Mouse (Mus musculus) heart, embryonic 10.5 days (tissue): Measurements from ENCODE around the gene Lingo3. TPM values are rescaled to one million over a fixed set of nuclear protein-coding genes. Genes with fewer than 3 reads are reported as not detected.
"Not testable (repeated sequence)": the region's sequence is repeated elsewhere in the genome, so short reads cannot be mapped to it uniquely, and the experiment has no call there.

Experiments used
- DNase-seq: peaks from one replicate; pipeline ENCODE4 v3.0.0-alpha.2; 2017; ENCODE audit warnings: low spot score
- H3K27ac ChIP-seq: fragments of 300-500 bp; sonication (generic); 2 replicates; pipeline ENCODE4 v1.5.1; 2016; ENCODE audit warnings: mild to moderate bottlenecking
- H3K27me3 ChIP-seq: fragments of 300-500 bp; sonication (generic); 2 replicates; pipeline ENCODE4 v1.6.1; 2016; ENCODE audit warnings: mild to moderate bottlenecking; ENCODE audit not compliant: poor library complexity, insufficient read depth, severe bottlenecking
- H3K36me3 ChIP-seq: fragments of 300-500 bp; sonication (generic); 2 replicates; pipeline ENCODE4 v1.6.1; 2016; ENCODE audit warnings: mild to moderate bottlenecking, moderate library complexity
- H3K4me1 ChIP-seq: fragments of 300-500 bp; sonication (generic); 2 replicates; pipeline ENCODE4 v1.6.1; 2016; ENCODE audit warnings: mild to moderate bottlenecking
- H3K4me3 ChIP-seq: fragments of 300-500 bp; sonication (generic); 2 replicates; pipeline ENCODE4 v1.5.1; 2016; ENCODE audit warnings: mild to moderate bottlenecking, moderate library complexity
- H3K9me3 ChIP-seq: fragments of 300-500 bp; sonication (generic); 2 replicates; pipeline ENCODE4 v1.6.1; 2016; ENCODE audit warnings: mild to moderate bottlenecking, moderate library complexity
- WGBS: fragments of 180-500 bp; shearing (Covaris S2); methylation state at CpG from one replicate; pipeline ENCODE4 v1.1.7; 2016; 5-methylcytosine and 5-hydroxymethylcytosine counted together
- polyA plus RNA-seq: library from polyadenylated mRNA; unstranded; fragments of >200 nt; fragmentation: Nextera tagmentation; extraction: Ambion mirVana; gene quantifications from 2 replicates; pipeline ENCODE4 v1.2.1, GENCODE M21; 2016

The Lingo3 gene
- polyA plus RNA-seq, 1 experiment from 2014 or later: 0.14 TPM

DNA sequence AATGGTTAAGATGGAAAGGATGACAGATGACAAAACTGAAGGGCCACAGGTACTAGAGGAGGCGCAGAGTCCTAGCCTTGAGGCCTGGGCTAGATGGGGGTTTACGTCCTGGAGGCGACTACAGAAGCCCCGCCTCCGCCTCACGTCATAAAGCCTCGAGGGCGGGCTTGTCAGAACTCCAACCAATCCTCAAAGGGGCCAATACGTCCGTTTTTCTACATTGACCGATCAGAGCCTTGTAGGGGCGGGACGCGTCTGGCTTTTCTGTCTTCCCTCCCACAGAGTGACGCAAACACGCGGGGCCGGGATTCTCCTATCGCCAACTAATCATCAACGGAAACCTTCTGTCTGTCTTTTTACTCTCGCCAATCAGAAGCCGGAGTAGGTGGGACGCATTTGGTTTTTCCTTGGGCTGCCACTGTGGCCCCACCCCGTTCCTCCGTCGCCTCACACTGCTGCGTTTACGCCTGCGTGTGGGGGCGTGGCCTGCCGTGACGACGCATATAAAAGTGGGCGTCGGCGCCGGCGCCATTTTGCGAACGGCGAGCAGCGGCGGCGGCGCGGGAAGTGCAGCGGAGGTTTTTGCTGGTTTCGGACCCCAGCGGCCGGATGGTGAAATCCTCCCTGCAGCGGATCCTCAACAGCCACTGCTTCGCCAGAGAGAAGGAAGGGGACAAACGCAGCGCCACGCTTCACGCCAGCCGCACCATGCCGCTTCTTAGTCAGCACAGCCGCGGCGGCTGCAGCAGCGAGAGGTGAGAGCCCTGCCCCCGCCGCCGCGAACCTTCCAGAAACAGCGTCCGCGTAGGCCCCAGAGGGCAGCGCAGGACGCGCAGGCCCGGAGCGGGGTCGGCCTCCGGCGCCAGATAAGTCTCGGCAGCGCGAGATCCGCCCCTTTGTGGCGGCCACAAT lies 17.4 kb downstream of the Lingo3 start, which contains the start of gene Oaz1:
Oaz1 (plus strand) TSS at position 506 of the 912 bp plus-strand sequence.
- peak; percentile 100 for DNase-seq
- Histone ChIP-seq H3K27me3 (no peaks in the 10 kb centered on the region), H3K4me1 (peaks cover 36% of the 10 kb centered on the region), H3K9me3 (no peaks in the 10 kb centered on the region), H3K27ac (peak within 1 kb of the TSS; percentile 97), H3K36me3 (peaks cover 29% of the 10 kb centered on the region), H3K4me3 (peak within 1 kb of the TSS; percentile 85)
- under 1% methylated on average over 78 of the region's 82 CpGs for WGBS

DNA sequence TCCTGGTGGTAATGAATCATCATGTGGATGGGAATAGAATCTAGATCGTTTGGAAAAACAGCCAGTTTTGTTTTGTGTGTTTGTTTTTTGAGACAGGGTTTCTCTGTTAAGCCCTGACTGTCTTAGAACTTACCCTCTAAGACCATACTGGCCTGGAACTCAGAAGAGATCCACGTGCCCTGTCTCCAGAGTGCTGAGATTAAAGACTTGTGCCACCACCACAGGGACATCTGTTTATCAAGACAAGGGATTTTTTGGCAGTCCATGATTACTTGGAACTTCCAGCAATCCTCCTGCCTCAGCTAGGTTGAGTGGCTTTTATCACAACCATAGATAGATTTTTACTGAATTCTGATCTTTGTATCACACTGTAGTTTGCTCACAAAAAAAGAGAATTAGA lies 19.0 kb downstream of the Lingo3 start:
- Histone ChIP-seq H3K36me3 (peaks cover 18% of the 10 kb centered on the region), H3K9me3 (no peaks in the 10 kb centered on the region), H3K4me1 (peaks cover 20% of the 10 kb centered on the region), H3K4me3 (no peak overlapping the region), H3K27me3 (no peaks in the 10 kb centered on the region), H3K27ac (no peak overlapping the region)
- no peak for DNase-seq
- 83% methylated on average over 2 of the region's 2 CpGs for WGBS

DNA sequence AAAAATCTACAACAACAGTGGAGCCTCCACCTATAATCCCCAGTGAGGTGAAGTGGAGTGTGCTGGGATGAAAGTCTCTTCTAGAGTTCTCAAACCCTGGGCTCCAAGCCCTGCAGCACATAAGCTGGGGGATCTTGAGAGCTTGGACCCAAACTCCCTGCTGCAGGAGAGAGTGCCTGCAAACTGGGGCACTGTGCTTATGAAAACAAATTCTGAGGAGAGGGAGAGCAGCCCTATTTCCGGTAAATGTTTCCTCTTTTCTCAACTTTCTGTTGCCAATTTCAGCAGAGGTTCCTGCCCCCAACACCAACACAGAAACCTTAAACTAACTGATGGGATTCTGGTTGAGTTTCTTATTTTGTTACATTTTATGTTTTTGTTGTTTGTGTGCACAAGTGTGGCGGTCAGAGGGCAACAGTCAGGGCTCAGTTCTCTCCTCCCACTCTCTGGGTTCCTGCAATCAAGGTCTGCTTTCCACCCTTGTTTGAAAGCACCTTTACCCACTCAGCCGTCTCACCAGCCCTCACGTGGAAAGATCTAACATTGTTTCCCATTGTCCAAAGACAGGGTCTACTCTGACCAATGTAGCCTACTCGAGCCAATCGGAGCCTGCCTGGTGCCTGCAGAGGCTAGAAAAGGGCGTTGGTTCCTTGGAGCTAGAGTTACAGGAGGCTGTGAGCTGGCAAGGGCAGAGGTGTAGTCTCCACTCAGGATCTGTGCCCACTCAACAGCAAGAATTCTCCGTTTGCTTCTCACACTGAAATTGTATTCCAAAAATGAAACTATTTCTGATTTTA lies 19.8 kb downstream of the Lingo3 start:
- no peaks in the 10 kb centered on the region for H3K9me3 ChIP-seq
- no peaks in the 10 kb centered on the region for H3K27me3 ChIP-seq
- H3K4me1 ChIP-seq: peaks cover 18% of the 10 kb centered on the region
- 57% methylated on average over 8 of the region's 8 CpGs for WGBS
- peaks cover 11% of the 10 kb centered on the region for H3K36me3 ChIP-seq
- H3K4me3 ChIP-seq: no peak overlapping the region
- peak overlapping the region; percentile 43; the same call in 1 of the 2 replicates for H3K27ac ChIP-seq
- no peak for DNase-seq

DNA sequence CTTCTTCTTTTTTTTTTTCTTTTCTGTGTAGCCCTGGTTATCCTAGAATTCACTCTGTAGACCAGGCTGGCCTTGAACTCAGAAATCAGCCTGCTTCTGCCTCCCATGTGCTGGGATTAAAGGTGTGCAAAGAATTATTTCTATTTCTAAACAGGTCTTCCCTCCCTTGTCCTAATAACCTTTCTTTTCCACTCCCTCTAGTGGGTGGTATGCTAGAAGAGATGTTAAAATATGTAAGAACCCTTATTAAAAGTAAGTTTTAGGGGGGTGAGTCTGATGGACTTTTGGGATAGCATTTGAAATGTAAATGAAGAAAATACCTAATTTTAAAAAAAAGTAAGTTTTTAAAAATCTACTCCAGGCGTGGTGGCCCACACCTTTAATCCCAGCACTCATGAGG lies 20.5 kb downstream of the Lingo3 start:
- H3K27me3 ChIP-seq: no peaks in the 10 kb centered on the region
- no peaks in the 10 kb centered on the region for H3K9me3 ChIP-seq
- H3K4me1 ChIP-seq: peaks cover 17% of the 10 kb centered on the region
- peaks cover 5% of the 10 kb centered on the region for H3K36me3 ChIP-seq
- no peak overlapping the region for H3K27ac ChIP-seq
- 76% methylated on average over 1 of the region's 1 CpGs for WGBS
- no peak overlapping the region for H3K4me3 ChIP-seq
- DNase-seq: no peak

DNA sequence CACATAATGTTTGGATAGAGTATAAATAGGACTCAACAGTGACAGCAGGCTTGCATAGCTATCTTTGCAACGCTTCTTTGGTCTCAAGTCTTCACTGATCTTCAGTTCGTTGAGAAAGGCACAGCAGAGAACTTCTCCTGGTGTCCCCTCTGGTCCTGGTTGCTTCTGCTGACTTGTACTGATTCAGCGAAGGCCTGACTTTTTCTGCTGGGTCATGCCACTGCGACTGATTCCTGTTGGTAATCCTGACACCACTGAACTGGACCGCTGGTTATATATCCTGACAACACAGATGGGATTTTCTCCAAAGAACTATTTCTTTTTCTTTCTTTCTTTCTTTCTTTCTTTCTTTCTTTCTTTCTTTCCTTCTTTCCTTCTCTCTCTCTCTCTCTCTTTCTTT lies 21.3 kb downstream of the Lingo3 start:
- Histone ChIP-seq H3K27me3 (no peaks in the 10 kb centered on the region), H3K4me1 (peaks cover 9% of the 10 kb centered on the region), H3K36me3 (no peaks in the 10 kb centered on the region), H3K27ac (no peak overlapping the region), H3K4me3 (no peak overlapping the region), H3K9me3 (no peaks in the 10 kb centered on the region)
- 81% methylated on average over 5 of the region's 5 CpGs for WGBS
- DNase-seq: no peak

DNA sequence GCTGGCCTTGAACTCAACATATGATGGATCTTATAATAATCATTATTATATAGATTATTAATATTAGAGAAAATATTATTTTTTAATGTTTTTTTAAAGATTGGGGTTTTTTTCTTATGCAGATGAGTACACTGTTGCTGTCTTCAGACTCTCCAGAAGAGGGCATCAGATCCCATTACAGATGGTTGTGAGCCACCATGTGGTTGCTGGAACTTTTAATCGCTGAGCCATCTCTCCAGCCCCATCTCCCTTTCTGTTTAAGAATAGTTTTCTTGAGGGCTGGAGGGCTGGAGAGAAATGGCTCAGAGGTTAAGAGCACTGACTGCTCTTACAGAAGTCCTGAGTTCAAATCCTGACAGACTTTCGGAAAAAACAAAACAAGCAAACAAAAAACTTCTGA lies 21.8 kb downstream of the Lingo3 start:
- WGBS: 36% methylated on average over 2 of the region's 2 CpGs
- H3K9me3 ChIP-seq: no peaks in the 10 kb centered on the region
- H3K27ac ChIP-seq: no peak overlapping the region
- no peak overlapping the region for H3K4me3 ChIP-seq
- no peak for DNase-seq
- no peaks in the 10 kb centered on the region for H3K36me3 ChIP-seq
- H3K4me1 ChIP-seq: peaks cover 9% of the 10 kb centered on the region; the same call in 1 of the 2 replicates
- no peaks in the 10 kb centered on the region for H3K27me3 ChIP-seq

DNA sequence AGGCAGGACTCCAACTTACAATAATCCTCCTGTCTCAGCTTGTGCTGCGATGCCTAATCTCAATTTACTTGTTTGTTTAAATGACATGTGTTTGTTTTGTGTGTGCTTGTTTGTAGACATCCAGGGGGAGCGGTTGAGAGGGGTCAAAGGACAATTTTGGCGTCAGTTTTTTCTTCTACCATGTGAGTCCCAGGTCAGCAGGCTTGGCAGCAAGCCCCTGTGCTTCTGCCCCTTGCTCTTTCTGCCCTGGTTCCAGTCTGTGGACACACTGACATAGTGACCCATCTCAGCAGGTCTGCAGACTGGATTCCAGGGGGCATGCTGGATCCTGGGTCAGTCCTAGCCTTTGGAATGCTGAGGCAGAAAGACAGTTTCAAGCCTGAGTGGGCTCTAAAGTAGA lies 24.4 kb downstream of the Lingo3 start:
- Histone ChIP-seq H3K27ac (no peak overlapping the region), H3K27me3 (no peaks in the 10 kb centered on the region), H3K4me1 (peaks cover 9% of the 10 kb centered on the region; the same call in 1 of the 2 replicates), H3K4me3 (no peak overlapping the region), H3K9me3 (no peaks in the 10 kb centered on the region), H3K36me3 (no peaks in the 10 kb centered on the region)
- DNase-seq: no peak
- WGBS: 55% methylated on average over 3 of the region's 3 CpGs

DNA sequence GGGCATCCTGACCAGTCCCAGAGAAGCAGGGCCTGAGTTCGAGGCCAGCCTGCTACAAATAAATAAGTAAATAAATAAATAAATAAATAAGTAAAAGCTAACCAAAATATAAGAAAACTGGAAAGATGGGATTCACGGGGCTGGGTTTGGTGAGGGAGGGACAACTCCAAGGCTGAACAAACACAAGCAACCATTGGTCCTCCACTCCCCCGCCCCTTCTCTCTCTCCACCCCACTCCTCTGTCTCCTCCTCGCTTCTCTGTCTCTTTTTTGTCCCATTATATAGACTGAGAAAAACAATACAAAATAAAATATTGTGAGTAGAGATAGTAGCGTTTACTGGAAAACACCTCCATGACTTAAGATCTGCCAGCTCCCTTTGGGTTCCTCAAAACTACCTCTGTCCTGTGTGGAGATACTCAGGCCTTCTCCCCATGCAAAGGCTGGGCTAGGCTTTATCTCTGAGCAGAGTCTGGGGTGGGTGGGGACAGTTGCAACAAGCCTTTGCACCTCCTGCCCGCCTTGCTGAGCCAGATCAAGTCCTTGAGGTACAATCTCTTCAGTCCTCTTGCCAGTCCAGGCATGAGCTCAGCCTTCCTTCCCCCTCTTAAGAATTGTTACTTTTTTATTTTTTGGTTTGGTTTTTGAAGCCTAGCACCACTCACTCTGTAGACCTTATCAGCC lies 25.1 kb downstream of the Lingo3 start:
- Histone ChIP-seq H3K9me3 (no peaks in the 10 kb centered on the region), H3K4me1 (peaks cover 9% of the 10 kb centered on the region; the same call in 1 of the 2 replicates), H3K4me3 (no peak overlapping the region), H3K27me3 (no peaks in the 10 kb centered on the region), H3K36me3 (no peaks in the 10 kb centered on the region), H3K27ac (no peak overlapping the region)
- peak; percentile 87 for DNase-seq
- WGBS: 46% methylated on average over 6 of the region's 6 CpGs

DNA sequence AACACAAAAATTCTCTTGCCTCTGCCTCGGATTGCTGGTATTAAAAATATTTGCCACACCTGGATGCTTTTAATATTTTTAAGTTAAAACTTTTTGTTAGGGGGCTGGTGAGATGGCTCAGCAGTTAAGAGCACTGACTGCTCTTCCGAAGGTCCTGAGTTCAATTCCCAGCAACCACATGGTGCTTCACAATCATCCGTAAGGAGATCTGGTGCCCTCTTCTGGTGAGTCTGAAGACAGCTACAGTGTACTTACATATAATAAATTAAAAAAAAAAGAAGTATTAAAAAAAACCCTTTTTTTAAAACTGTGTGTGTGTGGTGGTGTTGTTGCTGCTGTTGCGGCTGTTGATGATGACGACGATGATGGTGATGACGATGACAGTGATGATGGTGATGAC lies 25.9 kb downstream of the Lingo3 start:
- H3K27ac ChIP-seq, DNase-seq, H3K36me3 ChIP-seq, H3K27me3 ChIP-seq, H3K4me3 ChIP-seq, H3K4me1 ChIP-seq, H3K9me3 ChIP-seq: not testable (repeated sequence)
- WGBS: 79% methylated on average over 7 of the region's 7 CpGs

DNA sequence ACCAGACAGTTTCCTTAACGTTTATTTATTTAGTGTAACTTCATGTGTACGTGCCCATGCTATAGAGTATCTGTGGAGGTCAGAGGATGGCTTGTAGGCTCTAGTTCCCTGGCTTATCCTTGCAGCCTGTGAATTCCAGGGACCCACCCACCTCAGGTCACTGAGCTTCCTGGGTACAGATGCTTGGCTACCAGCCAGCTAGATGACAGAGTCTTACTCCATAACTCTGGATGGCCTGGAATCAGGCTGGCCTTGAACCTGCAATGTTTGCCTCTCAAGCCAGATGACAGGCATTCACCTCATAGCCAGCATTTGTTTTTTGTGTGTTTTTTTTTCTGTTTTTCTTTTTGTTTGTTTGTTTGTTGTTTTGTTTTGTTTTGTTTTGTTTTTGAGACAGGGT lies 26.7 kb downstream of the Lingo3 start:
- peaks cover 15% of the 10 kb centered on the region for H3K4me1 ChIP-seq

DNA sequence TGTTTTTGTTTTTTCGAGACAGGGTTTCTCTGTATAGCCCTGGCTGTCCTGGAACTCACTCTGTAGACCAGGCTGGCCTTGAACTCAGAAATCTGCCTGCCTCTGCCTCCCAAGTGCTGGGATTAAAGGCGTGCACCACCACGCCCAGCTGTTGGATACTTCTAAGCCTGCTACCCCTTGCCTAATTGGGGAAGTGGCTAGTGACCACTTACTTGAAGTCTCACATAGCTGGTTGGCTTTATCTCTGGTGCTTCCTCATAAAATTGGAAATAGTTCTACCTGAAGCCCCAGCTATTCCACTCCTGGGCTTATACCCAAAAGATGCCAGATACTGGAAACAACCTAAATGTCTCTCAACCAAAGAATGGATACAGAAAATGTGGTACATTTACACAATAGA lies 27.5 kb downstream of the Lingo3 start:
- not testable (repeated sequence) for H3K27me3 ChIP-seq, DNase-seq, H3K4me3 ChIP-seq, H3K9me3 ChIP-seq, H3K27ac ChIP-seq, H3K36me3 ChIP-seq
- 77% methylated on average over 3 of the region's 3 CpGs for WGBS
- H3K4me1 ChIP-seq: peaks cover 17% of the 10 kb centered on the region

More for the DNA sequence above, 26.7 kb downstream of the Lingo3 start:
- Histone ChIP-seq H3K4me3 (no peak overlapping the region), H3K9me3 (no peaks in the 10 kb centered on the region), H3K27ac (no peak overlapping the region), H3K36me3 (no peaks in the 10 kb centered on the region), H3K27me3 (no peaks in the 10 kb centered on the region; the same call in 1 of the 2 replicates)
- no peak for DNase-seq
- WGBS: 65% methylated on average over 2 of the region's 2 CpGs

DNA sequence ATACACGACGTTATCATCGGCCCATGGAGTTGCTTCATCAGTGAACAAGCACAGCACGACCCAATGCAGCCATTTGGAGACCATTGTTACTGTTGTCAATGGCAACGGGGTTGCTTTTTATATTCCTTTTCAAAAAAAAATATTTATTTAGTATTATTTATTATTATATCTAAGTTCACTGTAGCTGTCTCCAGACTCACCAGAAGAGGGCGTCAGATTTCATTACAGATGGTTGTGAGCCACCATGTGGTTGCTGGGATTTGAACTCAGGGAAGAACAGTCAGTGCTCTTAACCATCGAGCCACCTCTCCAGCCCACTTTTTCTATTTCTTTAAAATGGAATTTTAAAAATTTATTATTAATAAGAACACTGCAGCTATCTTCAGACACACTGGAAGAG lies 29.0 kb downstream of the Lingo3 start:
- 67% methylated on average over 7 of the region's 7 CpGs for WGBS
- H3K27me3 ChIP-seq: peaks cover 7% of the 10 kb centered on the region
- no peak overlapping the region for H3K27ac ChIP-seq
- no peaks in the 10 kb centered on the region for H3K36me3 ChIP-seq
- peaks cover 25% of the 10 kb centered on the region for H3K4me1 ChIP-seq
- no peaks in the 10 kb centered on the region for H3K9me3 ChIP-seq
- no peak for DNase-seq
- no peak overlapping the region for H3K4me3 ChIP-seq
